Mouse (Mus musculus) kidney, embryonic 16.5 days (tissue): ENCODE data around the gene Lrrc71. TPM values are rescaled to one million over a fixed set of nuclear protein-coding genes. Genes with fewer than 3 reads are reported as not detected.
A peak's percentile ranks its signal among the peaks of the same experiment; 100 is the strongest.

Experiments used
- ATAC-seq: fragments of 200-750 bp; cut with Nextera tagmentation; 2 replicates; pipeline ENCODE4 v1.8.0; 2017; ENCODE audit warnings: moderate TSS enrichment; ENCODE audit not compliant: low FRiP score, low TSS enrichment
- H3K27ac ChIP-seq: fragments of 300-500 bp; sonication (generic); 2 replicates; pipeline ENCODE4 v1.5.1; 2014; ENCODE audit warnings: low read length
- H3K27me3 ChIP-seq: fragments of 300-500 bp; sonication (generic); 2 replicates; pipeline ENCODE4 v1.6.1; 2014; ENCODE audit warnings: low read length, control low read depth, mixed read lengths; ENCODE audit not compliant: insufficient read depth
- H3K36me3 ChIP-seq: fragments of 300-500 bp; sonication (generic); 2 replicates; pipeline ENCODE4 v1.6.1; 2014; ENCODE audit warnings: low read length, control low read depth, mixed read lengths; ENCODE audit not compliant: insufficient read depth
- H3K4me1 ChIP-seq: fragments of 300-500 bp; sonication (generic); 2 replicates; pipeline ENCODE4 v1.6.1; 2014; ENCODE audit warnings: low read length, control low read depth, mixed read lengths; ENCODE audit not compliant: insufficient read depth
- H3K4me2 ChIP-seq: fragments of 300-500 bp; sonication (generic); replicated peaks from 2 replicates; pipeline ENCODE4 v1.6.1; 2014; ENCODE audit warnings: low read depth, low read length
- H3K4me3 ChIP-seq: fragments of 300-500 bp; sonication (generic); 2 replicates; pipeline ENCODE4 v1.5.1; 2014; ENCODE audit warnings: mild to moderate bottlenecking, low read length
- H3K9ac ChIP-seq: fragments of 300-500 bp; sonication (generic); replicated peaks from 2 replicates; pipeline ENCODE4 v1.6.1; 2014; ENCODE audit warnings: low read length
- H3K9me3 ChIP-seq: fragments of 300-500 bp; sonication (generic); 2 replicates; pipeline ENCODE4 v1.6.1; 2016; ENCODE audit warnings: low read length, control low read depth
- WGBS: fragments of 180-500 bp; shearing (Covaris S2); extraction: QIAGEN DNeasy Blood & Tissue Kit; methylation state at CpG from one replicate; pipeline ENCODE4 v1.1.7; 2014; 5-methylcytosine and 5-hydroxymethylcytosine counted together
- polyA plus RNA-seq: library from polyadenylated mRNA; unstranded; fragments of >200 nt; fragmentation: Nextera tagmentation; extraction: Ambion mirVana; gene quantifications from 2 replicates; pipeline ENCODE4 v1.2.1, GENCODE M21; 2015

Gene Lrrc71
- 0.87 and 0.89 TPM in 2 replicates for polyA plus RNA-seq

- Histone ChIP-seq H3K27me3 (no peaks in the 10 kb centered on the region), H3K36me3 (peaks cover 36% of the 10 kb centered on the region), H3K9me3 (no peaks in the 10 kb centered on the region), H3K4me3 (no peak within 1 kb of the TSS), H3K27ac (no peak within 1 kb of the TSS), H3K4me2 (no peak within 1 kb of the TSS), H3K4me1 (peaks cover 25% of the 10 kb centered on the region), H3K9ac (no peak within 1 kb of the TSS)
- 39% methylated on average over 13 of the region's 13 CpGs for WGBS
- peak; percentile 53 for ATAC-seq
Measured at GRCm38 (mm10) chr3:87748431-87748830, at the start of gene Lrrc71. Gene Lrrc71, minus strand, starts transcription at chr3:87748625.

GRCm38 (mm10) chr3:87796736-87797334 is 48.4 kb upstream of the Lrrc71 start, which contains the start of gene Insrr:
Gene Insrr, plus strand, starts transcription at chr3:87796951.
- WGBS: 1% methylated on average over 29 of the region's 29 CpGs
- Histone ChIP-seq H3K9me3 (no peaks in the 10 kb centered on the region), H3K27me3 (peaks cover 95% of the 10 kb centered on the region), H3K4me3 (peak within 1 kb of the TSS; percentile 44), H3K4me1 (peaks cover 31% of the 10 kb centered on the region), H3K9ac (peak within 1 kb of the TSS; percentile 52; the same call in 1 of the 2 replicates), H3K36me3 (no peaks in the 10 kb centered on the region), H3K4me2 (peak within 1 kb of the TSS; percentile 68), H3K27ac (no peak within 1 kb of the TSS)
- ATAC-seq: no peak; the same call in 1 of the 2 replicates

- no peak overlapping the region for H3K9ac ChIP-seq
- peak overlapping the region; percentile 51 for H3K4me2 ChIP-seq
- no peaks in the 10 kb centered on the region for H3K36me3 ChIP-seq
- peaks cover 31% of the 10 kb centered on the region for H3K4me1 ChIP-seq
- peaks cover 96% of the 10 kb centered on the region for H3K27me3 ChIP-seq
- no peak overlapping the region for H3K27ac ChIP-seq
- 16% methylated on average over 33 of the region's 33 CpGs for WGBS
- H3K9me3 ChIP-seq: no peaks in the 10 kb centered on the region
- peak; percentile 19; the same call in 1 of the 2 replicates for ATAC-seq
- peak overlapping the region; percentile 38 for H3K4me3 ChIP-seq
Measured at GRCm38 (mm10) chr3:87795336-87796277, 47.2 kb upstream of the Lrrc71 start.

GRCm38 (mm10) chr3:87794922-87795325 is 46.5 kb upstream of the Lrrc71 start, which contains the start of gene Ntrk1:
Gene Ntrk1, minus strand, starts transcription at chr3:87795162.
- no peaks in the 10 kb centered on the region for H3K9me3 ChIP-seq
- peak within 1 kb of the TSS; percentile 38 for H3K4me3 ChIP-seq
- H3K4me2 ChIP-seq: peak within 1 kb of the TSS; percentile 51
- H3K27ac ChIP-seq: no peak within 1 kb of the TSS
- peaks cover 92% of the 10 kb centered on the region for H3K27me3 ChIP-seq
- peak within 1 kb of the TSS; percentile 36 for H3K9ac ChIP-seq
- H3K4me1 ChIP-seq: peaks cover 33% of the 10 kb centered on the region
- H3K36me3 ChIP-seq: no peaks in the 10 kb centered on the region
- peak; percentile 50; the same call in 1 of the 2 replicates for ATAC-seq
- WGBS: under 1% methylated on average over 44 of the region's 47 CpGs

- 14% methylated on average over 5 of the region's 5 CpGs for WGBS
- Histone ChIP-seq H3K27me3 (peaks cover 42% of the 10 kb centered on the region), H3K4me1 (peaks cover 25% of the 10 kb centered on the region), H3K4me3 (no peak overlapping the region), H3K9me3 (no peaks in the 10 kb centered on the region), H3K27ac (no peak overlapping the region), H3K4me2 (no peak overlapping the region), H3K9ac (no peak overlapping the region; the same call in 1 of the 2 replicates), H3K36me3 (no peaks in the 10 kb centered on the region)
- no peak for ATAC-seq
Measured at GRCm38 (mm10) chr3:87789768-87790167, 41.3 kb upstream of the Lrrc71 start.

- Histone ChIP-seq H3K9me3 (no peaks in the 10 kb centered on the region), H3K27me3 (peaks cover 37% of the 10 kb centered on the region), H3K4me2 (no peak overlapping the region), H3K27ac (no peak overlapping the region), H3K36me3 (no peaks in the 10 kb centered on the region), H3K4me3 (no peak overlapping the region), H3K4me1 (peaks cover 20% of the 10 kb centered on the region), H3K9ac (no peak overlapping the region; the same call in 1 of the 2 replicates)
- peak; percentile 35 for ATAC-seq
- 80% methylated on average over 1 of the region's 1 CpGs for WGBS
Measured at GRCm38 (mm10) chr3:87789248-87789647, 40.8 kb upstream of the Lrrc71 start.

GRCm38 (mm10) chr3:87785626-87786214 is 37.3 kb upstream of the Lrrc71 start:
- H3K9ac ChIP-seq: no peak overlapping the region
- no peaks in the 10 kb centered on the region for H3K36me3 ChIP-seq
- no peak overlapping the region for H3K27ac ChIP-seq
- no peak for ATAC-seq
- WGBS: 35% methylated on average over 6 of the region's 6 CpGs
- H3K4me2 ChIP-seq: no peak overlapping the region
- peaks cover 4% of the 10 kb centered on the region; the same call in 1 of the 2 replicates for H3K27me3 ChIP-seq
- H3K4me3 ChIP-seq: no peak overlapping the region
- H3K4me1 ChIP-seq: peaks cover 20% of the 10 kb centered on the region
- H3K9me3 ChIP-seq: no peaks in the 10 kb centered on the region

GRCm38 (mm10) chr3:87785156-87785555 is 36.7 kb upstream of the Lrrc71 start:
- WGBS: 60% methylated on average over 5 of the region's 5 CpGs

GRCm38 (mm10) chr3:87783282-87784023 is 35.0 kb upstream of the Lrrc71 start:
- peaks cover 20% of the 10 kb centered on the region for H3K4me1 ChIP-seq
- H3K27me3 ChIP-seq: peaks cover 9% of the 10 kb centered on the region; the same call in 1 of the 2 replicates
- H3K36me3 ChIP-seq: no peaks in the 10 kb centered on the region
- no peak overlapping the region for H3K4me2 ChIP-seq
- H3K4me3 ChIP-seq: no peak overlapping the region
- H3K27ac ChIP-seq: peak overlapping the region; percentile 43; the same call in 1 of the 2 replicates
- peak; percentile 65 for ATAC-seq
- 69% methylated on average over 25 of the region's 25 CpGs for WGBS
- H3K9ac ChIP-seq: no peak overlapping the region
- no peaks in the 10 kb centered on the region for H3K9me3 ChIP-seq

More at GRCm38 (mm10) chr3:87785156-87785555, 36.7 kb upstream of the Lrrc71 start:
- H3K9ac ChIP-seq: no peak overlapping the region
- H3K36me3 ChIP-seq: no peaks in the 10 kb centered on the region
- no peak for ATAC-seq
- H3K4me3 ChIP-seq: no peak overlapping the region
- peaks cover 20% of the 10 kb centered on the region for H3K4me1 ChIP-seq
- H3K4me2 ChIP-seq: no peak overlapping the region
- no peak overlapping the region for H3K27ac ChIP-seq
- H3K9me3 ChIP-seq: no peaks in the 10 kb centered on the region
- H3K27me3 ChIP-seq: no peaks in the 10 kb centered on the region
